Mouse (Mus musculus): ENCODE data around the gene Gm21750. TPM values are rescaled to one million over a fixed set of nuclear protein-coding genes. Genes with fewer than 3 reads are reported as not detected.
"Not testable (repeated sequence)": the region's sequence is repeated elsewhere in the genome, so short reads cannot be mapped to it uniquely, and the experiment has no call there.

The Gm21750 gene
- polyA plus RNA-seq (2014; fragmentation: Nextera tagmentation; extraction: Ambion mirVana) = not detected in 2 replicates

- not testable (repeated sequence) for H3K4me1 ChIP-seq (ENCODE audit: control insufficient read depth, insufficient read depth, low read length); ATAC-seq (replicated peaks; ENCODE audit: insufficient number of reproducible peaks, low FRiP score, low TSS enrichment)
- WGBS (ENCODE audit: insufficient replicate concordance) = 63% methylated on average over 3 of the region's 3 CpGs
Measured at GRCm38 (mm10) chr14:73660925-73661324, at the start of gene Gm21750. Gene Gm21750, plus strand, starts transcription at chr14:73661225.

DNA sequence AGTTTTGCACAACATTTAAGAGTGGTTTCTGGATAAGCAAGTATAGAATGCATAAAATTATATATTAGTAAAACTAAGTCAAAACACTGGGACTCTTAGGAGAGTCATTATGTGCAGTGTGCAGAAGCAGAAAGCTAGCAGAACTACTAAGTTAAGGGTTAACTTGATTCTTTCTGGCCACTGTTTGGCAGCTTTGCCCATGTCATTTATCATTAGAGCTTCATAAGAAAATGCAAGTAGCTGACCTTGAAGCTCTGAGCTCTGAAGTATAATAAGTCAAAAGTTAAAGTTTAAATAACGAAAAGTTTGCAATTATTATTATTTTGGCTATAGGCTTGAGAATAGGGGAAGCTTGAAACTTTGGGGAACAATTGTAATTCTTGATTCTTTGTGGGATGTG, 46.1 kb upstream of the Gm21750 start:
- not testable (repeated sequence) for H3K36me3 ChIP-seq (ENCODE audit: control insufficient read depth, insufficient read depth, low read length); H3K27me3 ChIP-seq (ENCODE audit: control insufficient read depth, insufficient read depth, low read length); H3K27ac ChIP-seq (ENCODE audit: low read depth, low read length); ATAC-seq (replicated peaks; ENCODE audit: insufficient number of reproducible peaks, low FRiP score, low TSS enrichment); H3K9ac ChIP-seq (ENCODE audit: low read depth, low read length); H3K4me3 ChIP-seq (ENCODE audit: low read depth, low read length); H3K4me2 ChIP-seq; H3K9me3 ChIP-seq (replicated peaks; ENCODE audit: control insufficient read depth, low read length); H3K4me1 ChIP-seq (ENCODE audit: control insufficient read depth, insufficient read depth, low read length)
- 63% methylated on average over 1 of the region's 1 CpGs for WGBS (ENCODE audit: insufficient replicate concordance)

More at GRCm38 (mm10) chr14:73660925-73661324, at the start of gene Gm21750:
- H3K9me3 ChIP-seq (replicated peaks; ENCODE audit: control insufficient read depth, low read length); H3K27me3 ChIP-seq (ENCODE audit: control insufficient read depth, insufficient read depth, low read length); H3K36me3 ChIP-seq (ENCODE audit: control insufficient read depth, insufficient read depth, low read length); H3K4me3 ChIP-seq (ENCODE audit: low read depth, low read length); H3K27ac ChIP-seq (ENCODE audit: low read depth, low read length); H3K4me2 ChIP-seq; H3K9ac ChIP-seq (ENCODE audit: low read depth, low read length): not testable (repeated sequence)

- Histone ChIP-seq H3K9me3 (replicated peaks; ENCODE audit: control insufficient read depth, low read length) (no peaks in the 10 kb centered on the region), H3K9ac (ENCODE audit: low read depth, low read length) (no peak overlapping the region), H3K4me2 (no peak overlapping the region), H3K4me3 (ENCODE audit: low read depth, low read length) (no peak overlapping the region), H3K27ac (ENCODE audit: low read depth, low read length) (no peak overlapping the region), H3K4me1 (ENCODE audit: control insufficient read depth, insufficient read depth, low read length) (no peaks in the 10 kb centered on the region), H3K27me3 (ENCODE audit: control insufficient read depth, insufficient read depth, low read length) (no peaks in the 10 kb centered on the region), H3K36me3 (ENCODE audit: control insufficient read depth, insufficient read depth, low read length) (no peaks in the 10 kb centered on the region)
- no peak for ATAC-seq (replicated peaks; ENCODE audit: insufficient number of reproducible peaks, low FRiP score, low TSS enrichment)
- WGBS (ENCODE audit: insufficient replicate concordance) = 74% methylated on average over 3 of the region's 3 CpGs
Measured at GRCm38 (mm10) chr14:73620880-73621279, 40.1 kb upstream of the Gm21750 start.

DNA sequence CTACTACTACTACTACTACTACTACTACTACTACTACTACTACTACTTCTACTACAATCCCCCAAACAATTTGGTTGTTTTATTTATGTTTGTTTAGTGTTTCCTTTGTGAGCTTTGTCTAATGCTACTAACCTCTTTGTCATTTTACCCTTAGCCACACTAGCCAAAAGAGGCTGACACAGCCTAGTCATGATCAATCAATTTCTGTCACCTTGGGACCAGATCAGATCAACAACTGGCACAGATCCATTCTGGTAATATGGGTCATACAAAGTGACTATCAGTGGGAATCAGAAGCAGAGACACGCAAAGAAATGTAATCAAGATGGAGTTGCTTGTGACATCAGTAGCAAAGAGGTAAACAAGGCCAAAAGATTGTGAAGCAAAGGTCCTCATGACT, 38.0 kb upstream of the Gm21750 start:
- WGBS (ENCODE audit: insufficient replicate concordance) = 68% methylated on average over 1 of the region's 1 CpGs
- no peaks in the 10 kb centered on the region for H3K4me1 ChIP-seq (ENCODE audit: control insufficient read depth, insufficient read depth, low read length)

DNA sequence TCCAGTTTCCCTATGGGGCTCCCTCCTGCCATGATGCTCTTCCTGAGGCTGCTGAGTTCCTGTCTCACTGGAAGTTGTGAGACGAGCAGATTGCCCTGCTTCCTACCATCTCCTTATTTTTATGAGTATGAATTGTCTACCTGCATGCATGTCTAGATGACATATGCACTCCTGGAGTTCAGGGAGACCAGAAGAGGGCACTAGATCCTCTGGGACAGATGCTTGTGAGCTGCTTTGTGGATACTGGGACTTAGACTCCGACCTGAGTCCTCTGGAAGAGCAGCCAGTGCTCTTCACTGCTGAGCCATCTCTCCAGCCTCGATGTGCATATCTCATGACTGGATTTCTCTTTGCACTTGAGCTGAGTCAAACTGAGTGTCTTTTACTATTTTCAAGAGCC, 35.6 kb upstream of the Gm21750 start:
- Histone ChIP-seq H3K4me1 (ENCODE audit: control insufficient read depth, insufficient read depth, low read length) (no peaks in the 10 kb centered on the region), H3K9ac (ENCODE audit: low read depth, low read length) (no peak overlapping the region), H3K27me3 (ENCODE audit: control insufficient read depth, insufficient read depth, low read length) (no peaks in the 10 kb centered on the region), H3K4me2 (no peak overlapping the region), H3K27ac (ENCODE audit: low read depth, low read length) (no peak overlapping the region), H3K36me3 (ENCODE audit: control insufficient read depth, insufficient read depth, low read length) (no peaks in the 10 kb centered on the region), H3K9me3 (replicated peaks; ENCODE audit: control insufficient read depth, low read length) (no peaks in the 10 kb centered on the region), H3K4me3 (ENCODE audit: low read depth, low read length) (no peak overlapping the region)
- ATAC-seq (replicated peaks; ENCODE audit: insufficient number of reproducible peaks, low FRiP score, low TSS enrichment) = no peak
- WGBS (ENCODE audit: insufficient replicate concordance) = 55% methylated on average over 3 of the region's 3 CpGs

More for the DNA sequence above, 38.0 kb upstream of the Gm21750 start:
- no peak for ATAC-seq (replicated peaks; ENCODE audit: insufficient number of reproducible peaks, low FRiP score, low TSS enrichment)
- no peaks in the 10 kb centered on the region for H3K9me3 ChIP-seq (replicated peaks; ENCODE audit: control insufficient read depth, low read length)
- no peak overlapping the region for H3K27ac ChIP-seq (ENCODE audit: low read depth, low read length)
- H3K4me2 ChIP-seq = no peak overlapping the region
- no peaks in the 10 kb centered on the region for H3K36me3 ChIP-seq (ENCODE audit: control insufficient read depth, insufficient read depth, low read length)
- no peak overlapping the region for H3K9ac ChIP-seq (ENCODE audit: low read depth, low read length)
- no peak overlapping the region for H3K4me3 ChIP-seq (ENCODE audit: low read depth, low read length)
- no peaks in the 10 kb centered on the region for H3K27me3 ChIP-seq (ENCODE audit: control insufficient read depth, insufficient read depth, low read length)

GRCm38 (mm10) chr14:73631511-73631910, 29.5 kb upstream of the Gm21750 start:
- 81% methylated on average over 4 of the region's 4 CpGs for WGBS (ENCODE audit: insufficient replicate concordance)
- no peak for ATAC-seq (replicated peaks; ENCODE audit: insufficient number of reproducible peaks, low FRiP score, low TSS enrichment)

GRCm38 (mm10) chr14:73632648-73633263, 28.3 kb upstream of the Gm21750 start:
- no peaks in the 10 kb centered on the region for H3K36me3 ChIP-seq (ENCODE audit: control insufficient read depth, insufficient read depth, low read length)
- H3K4me3 ChIP-seq (ENCODE audit: low read depth, low read length) = no peak overlapping the region
- no peak overlapping the region for H3K4me2 ChIP-seq
- no peaks in the 10 kb centered on the region for H3K4me1 ChIP-seq (ENCODE audit: control insufficient read depth, insufficient read depth, low read length)
- no peak for ATAC-seq (replicated peaks; ENCODE audit: insufficient number of reproducible peaks, low FRiP score, low TSS enrichment)
- H3K27ac ChIP-seq (ENCODE audit: low read depth, low read length) = no peak overlapping the region
- no peak overlapping the region for H3K9ac ChIP-seq (ENCODE audit: low read depth, low read length)
- 72% methylated on average over 9 of the region's 9 CpGs for WGBS (ENCODE audit: insufficient replicate concordance)
- H3K27me3 ChIP-seq (ENCODE audit: control insufficient read depth, insufficient read depth, low read length) = no peaks in the 10 kb centered on the region
- H3K9me3 ChIP-seq (replicated peaks; ENCODE audit: control insufficient read depth, low read length) = no peaks in the 10 kb centered on the region

More at GRCm38 (mm10) chr14:73631511-73631910, 29.5 kb upstream of the Gm21750 start:
- Histone ChIP-seq H3K36me3 (ENCODE audit: control insufficient read depth, insufficient read depth, low read length) (no peaks in the 10 kb centered on the region), H3K4me3 (ENCODE audit: low read depth, low read length) (no peak overlapping the region), H3K27me3 (ENCODE audit: control insufficient read depth, insufficient read depth, low read length) (no peaks in the 10 kb centered on the region), H3K4me1 (ENCODE audit: control insufficient read depth, insufficient read depth, low read length) (no peaks in the 10 kb centered on the region), H3K9ac (ENCODE audit: low read depth, low read length) (no peak overlapping the region), H3K27ac (ENCODE audit: low read depth, low read length) (no peak overlapping the region), H3K9me3 (replicated peaks; ENCODE audit: control insufficient read depth, low read length) (no peaks in the 10 kb centered on the region), H3K4me2 (no peak overlapping the region)

- Histone ChIP-seq H3K9me3 (replicated peaks; ENCODE audit: control insufficient read depth, low read length) (no peaks in the 10 kb centered on the region), H3K27me3 (ENCODE audit: control insufficient read depth, insufficient read depth, low read length) (no peaks in the 10 kb centered on the region), H3K27ac (ENCODE audit: low read depth, low read length) (no peak overlapping the region), H3K36me3 (ENCODE audit: control insufficient read depth, insufficient read depth, low read length) (no peaks in the 10 kb centered on the region), H3K4me3 (ENCODE audit: low read depth, low read length) (no peak overlapping the region), H3K9ac (ENCODE audit: low read depth, low read length) (no peak overlapping the region), H3K4me2 (no peak overlapping the region), H3K4me1 (ENCODE audit: control insufficient read depth, insufficient read depth, low read length) (no peaks in the 10 kb centered on the region)
- WGBS (ENCODE audit: insufficient replicate concordance) = 80% methylated on average over 3 of the region's 3 CpGs
- ATAC-seq (replicated peaks; ENCODE audit: insufficient number of reproducible peaks, low FRiP score, low TSS enrichment) = no peak
Measured at GRCm38 (mm10) chr14:73634356-73634755, 26.7 kb upstream of the Gm21750 start.

DNA sequence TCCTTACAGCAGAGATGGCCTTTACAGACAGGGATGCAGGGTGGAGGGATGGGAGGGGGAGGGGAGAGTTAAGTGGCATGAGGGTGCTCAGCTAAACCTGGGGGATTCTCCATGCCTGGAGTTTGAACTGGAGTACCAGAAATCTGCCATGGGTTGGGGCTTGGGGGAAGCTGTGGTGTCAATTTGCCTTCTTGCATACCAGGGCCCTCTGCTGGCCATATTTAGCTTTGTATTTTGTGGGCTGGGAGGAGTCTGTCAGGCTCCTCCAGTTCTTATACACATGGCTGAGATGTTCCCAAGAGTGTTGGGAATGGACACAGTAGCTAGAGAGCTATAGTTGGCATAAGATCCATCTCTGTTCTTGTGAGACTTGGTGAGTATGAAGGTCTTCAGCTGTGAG, 23.6 kb upstream of the Gm21750 start:
- no peaks in the 10 kb centered on the region for H3K9me3 ChIP-seq (replicated peaks; ENCODE audit: control insufficient read depth, low read length)
- H3K4me2 ChIP-seq = no peak overlapping the region
- ATAC-seq (replicated peaks; ENCODE audit: insufficient number of reproducible peaks, low FRiP score, low TSS enrichment) = no peak
- no peak overlapping the region for H3K9ac ChIP-seq (ENCODE audit: low read depth, low read length)
- no peaks in the 10 kb centered on the region for H3K36me3 ChIP-seq (ENCODE audit: control insufficient read depth, insufficient read depth, low read length)
- H3K4me1 ChIP-seq (ENCODE audit: control insufficient read depth, insufficient read depth, low read length) = no peaks in the 10 kb centered on the region
- H3K27me3 ChIP-seq (ENCODE audit: control insufficient read depth, insufficient read depth, low read length) = no peaks in the 10 kb centered on the region
- H3K4me3 ChIP-seq (ENCODE audit: low read depth, low read length) = no peak overlapping the region
- no peak overlapping the region for H3K27ac ChIP-seq (ENCODE audit: low read depth, low read length)

All from heart, embryonic 11.5 days (tissue).